Mouse (Mus musculus): ENCODE data around the gene Pgp.

GRCm38 (mm10) chr17:24505286-24505955, 35.2 kb downstream of the Pgp start:
- TF ChIP-seq GATA1 (IDR thresholded peaks at IDR 0.05; ENCODE audit: borderline replicate concordance, low read length) (no peak), FLI1 (IDR thresholded peaks at IDR 0.05; ENCODE audit: low read length) (no peak)
